ENCODE assay signal across 8 mouse cellular contexts in genomic region chr5:27737168-27737567, GRCm38 (mm10). TPM values are rescaled to one million over a fixed set of nuclear protein-coding genes. Genes with fewer than 3 reads are reported as not detected.
DNase-seq lines count a peak whose midpoint lies in the region; ATAC-seq and TF ChIP-seq lines count a peak whose summit lies in the region.

No protein-coding gene starts in this region.

- 13% methylated on average over 3 of the region's 3 CpGs for WGBS in hindbrain, embryonic 13.5 days
- 15% methylated on average over 3 of the region's 3 CpGs for WGBS in liver, adult 2 months

- H3ac ChIP-seq in myocyte (ENCODE audit: control insufficient read depth, insufficient read length): no peak overlapping the region

- no peaks in the 10 kb centered on the region for H3K27me3 ChIP-seq in hindbrain, embryonic 13.5 days
- H3K27me3 ChIP-seq in liver, adult 2 months (ENCODE audit: control insufficient read depth, insufficient read depth, low read length): no peaks in the 10 kb centered on the region
- no peaks in the 10 kb centered on the region for H3K27me3 ChIP-seq in myocyte (ENCODE audit: control insufficient read depth, insufficient read depth, insufficient read length)

- no peak overlapping the region for H3K4me3 ChIP-seq in hindbrain, embryonic 13.5 days
- no peak overlapping the region for H3K4me3 ChIP-seq in liver, adult 2 months (ENCODE audit: insufficient read depth, low read depth, low read length)
- H3K4me3 ChIP-seq in myocyte: no peak overlapping the region

- DNase-seq in gastrocnemius, postnatal 10 days: peak; percentile 26
- no peak for DNase-seq in gastrocnemius, postnatal 25 days
- peak; percentile 91 for DNase-seq in ES-CJ7 (ENCODE audit: low read depth, low spot score)
- DNase-seq in embryo, embryonic 10.5 days (ENCODE audit: low spot score): peak; percentile 86
- DNase-seq in liver, adult 2 months (ENCODE audit: extremely low read depth, low read depth, low spot score): peak; percentile 6
- DNase-seq in urinary bladder, postnatal 25 days (ENCODE audit: low spot score): peak; percentile 15

- no peak for TF ChIP-seq POLR2A in liver, adult 2 months (IDR thresholded peaks at IDR 0.05; ENCODE audit: extremely low read depth, insufficient read depth, low read length)
- TF ChIP-seq POLR2A in myocyte (IDR thresholded peaks at IDR 0.05; ENCODE audit: insufficient read length, low read depth): no peak

- ATAC-seq in hindbrain, embryonic 13.5 days (ENCODE audit: low FRiP score): peak; percentile 50; the same call in 1 of the 2 replicates

- no peaks in the 10 kb centered on the region for H3K79me2 ChIP-seq in liver, adult 2 months (ENCODE audit: control insufficient read depth, insufficient read depth, low read length)
- no peaks in the 10 kb centered on the region for H3K79me2 ChIP-seq in myocyte (ENCODE audit: control insufficient read depth, insufficient read depth)

- H3K4me1 ChIP-seq in hindbrain, embryonic 13.5 days (replicated peaks): no peaks in the 10 kb centered on the region
- H3K4me1 ChIP-seq in liver, adult 2 months (ENCODE audit: control insufficient read depth, insufficient read depth, low read length): no peaks in the 10 kb centered on the region

- no peaks in the 10 kb centered on the region for H3K9me3 ChIP-seq in hindbrain, embryonic 13.5 days

- no peak overlapping the region for H3K4me2 ChIP-seq in hindbrain, embryonic 13.5 days
- H3K4me2 ChIP-seq in myocyte (ENCODE audit: low read depth): no peak overlapping the region

- H3K9ac ChIP-seq in hindbrain, embryonic 13.5 days: no peak overlapping the region
- no peak overlapping the region for H3K9ac ChIP-seq in liver, adult 2 months (ENCODE audit: low read depth, low read length)

- TF ChIP-seq CTCF in liver, adult 2 months (IDR thresholded peaks at IDR 0.05; ENCODE audit: low read depth, low read length): peak; percentile 36; the same call in 1 of the 2 replicates

- H3K27ac ChIP-seq in hindbrain, embryonic 13.5 days: no peak overlapping the region
- no peak overlapping the region for H3K27ac ChIP-seq in liver, adult 2 months (replicated peaks; ENCODE audit: insufficient read depth, low read depth, low read length)

- H3K36me3 ChIP-seq in hindbrain, embryonic 13.5 days: peaks cover 24% of the 10 kb centered on the region
- H3K36me3 ChIP-seq in liver, adult 2 months (ENCODE audit: control insufficient read depth, insufficient read depth, low read length): peaks cover 13% of the 10 kb centered on the region
- H3K36me3 ChIP-seq in myocyte (ENCODE audit: control insufficient read depth, insufficient read depth): no peaks in the 10 kb centered on the region

TF ChIP-seq in myocyte, 11 proteins besides CTCF, POLR2A, EP300 and RAD21:
- TF ChIP-seq MYOD1 (IDR thresholded peaks at IDR 0.05; ENCODE audit: control insufficient read depth in 1 of 3, insufficient read length in 2 of 3, low read depth in 2 of 3): peak in 1 of 3 experiments; percentile 15
- TF ChIP-seq MAX (IDR thresholded peaks at IDR 0.05; ENCODE audit: low read depth): no peak
- TF ChIP-seq MYOG (IDR thresholded peaks at IDR 0.05; ENCODE audit: control insufficient read depth in 1 of 3, insufficient read depth in 1 of 3, insufficient read length in 2 of 3, low read depth in 2 of 3): peak in 1 of 3 experiments; percentile 18
- no peak for TF ChIP-seq POLR2AphosphoS2 (IDR thresholded peaks at IDR 0.05; ENCODE audit: insufficient read length, low read depth)
- TF ChIP-seq REST (IDR thresholded peaks at IDR 0.05; ENCODE audit: insufficient read depth, insufficient read length): peak; percentile 96

RNA-seq across cellular contexts. Expression of gene Paxip1, which starts 54.3 kb away (rescaled TPM):
- total RNA-seq in gastrocnemius, postnatal 10 days (2021): 10 to 100 TPM; 12.5 to 21.0 TPM
- total RNA-seq in gastrocnemius, postnatal 25 days (2021): 10 to 100 TPM in 1 of 2 experiments, 1 to 10 TPM in 1; 8.5 to 10.3 TPM
- 25.7 and 26.2 TPM in 2 replicates for polyA plus RNA-seq in hindbrain, embryonic 13.5 days (2015; fragmentation: Nextera tagmentation; extraction: Ambion mirVana)
- 8.0 and 8.8 TPM in 2 replicates for total RNA-seq in liver, adult 2 months (2014; rRNA removed)
- polyA plus RNA-seq in liver, adult 2 months (2012; rRNA removed): 10.6 and 12.4 TPM in 2 replicates
- polyA plus RNA-seq in myocyte (2012; fragmentation: generic; extraction: Trizol): 8.2 TPM
